Mouse (Mus musculus) ES-Bruce4 (cell line): ENCODE measurements around the gene Map3k15. TPM values are rescaled to one million over a fixed set of nuclear protein-coding genes. Genes with fewer than 3 reads are reported as not detected.

ENCODE experiments used
- H3K27ac ChIP-seq: 2 replicates; pipeline ENCODE4 v1.5.1; 2012; ENCODE audit warnings: low read length, inconsistent platforms; ENCODE audit not compliant: insufficient read depth
- H3K27me3 ChIP-seq: 2 replicates; pipeline ENCODE4 v1.6.1; 2012; ENCODE audit warnings: mild to moderate bottlenecking, low read length, inconsistent platforms; ENCODE audit not compliant: control insufficient read depth, poor library complexity, insufficient read depth, severe bottlenecking
- H3K36me3 ChIP-seq: 2 replicates; pipeline ENCODE4 v1.6.1; 2012; ENCODE audit warnings: inconsistent platforms, mild to moderate bottlenecking, low read length, moderate library complexity; ENCODE audit not compliant: control insufficient read depth, poor library complexity, insufficient read depth, severe bottlenecking
- H3K4me1 ChIP-seq: one replicate; pipeline ENCODE4 v1.8.1; 2011; ENCODE audit warnings: low read length; ENCODE audit not compliant: control insufficient read depth, insufficient read depth
- H3K4me3 ChIP-seq: 2 replicates; pipeline ENCODE4 v1.5.1; 2011; ENCODE audit warnings: low read depth, mild to moderate bottlenecking, low read length
- H3K9ac ChIP-seq: 2 replicates; pipeline ENCODE4 v1.6.1; 2012; ENCODE audit warnings: low read depth, mild to moderate bottlenecking, inconsistent platforms; ENCODE audit not compliant: poor library complexity, severe bottlenecking
- H3K9me3 ChIP-seq: replicated peaks from 2 replicates; pipeline ENCODE4 v1.6.1; 2012; ENCODE audit warnings: mild to moderate bottlenecking, low read length, inconsistent platforms; ENCODE audit not compliant: control insufficient read depth, poor library complexity, insufficient read depth, severe bottlenecking
- CTCF ChIP-seq: IDR thresholded peaks from one replicate; pipeline ENCODE4 v1.8.1; 2011; ENCODE audit warnings: low read depth, low read length
- EP300 ChIP-seq: IDR thresholded peaks from 2 replicates; pipeline ENCODE4 v1.6.1; 2011; ENCODE audit warnings: low read depth, low read length; ENCODE audit not compliant: insufficient read depth
- POLR2A ChIP-seq: IDR thresholded peaks from one replicate; pipeline ENCODE4 v1.8.1; 2011; ENCODE audit warnings: low read length; ENCODE audit not compliant: insufficient read depth
- polyA plus RNA-seq: library from polyadenylated mRNA; stranded (reverse); fragments of >200 nt; gene quantifications from 2 replicates; pipeline ENCODE4 v1.2.4, GENCODE M21; 2011; ENCODE audit warnings: low read depth; ENCODE audit not compliant: missing spikeins, insufficient read depth, insufficient read length

The Map3k15 gene
- polyA plus RNA-seq, 1 experiment, result 20.2 TPM

DNA sequence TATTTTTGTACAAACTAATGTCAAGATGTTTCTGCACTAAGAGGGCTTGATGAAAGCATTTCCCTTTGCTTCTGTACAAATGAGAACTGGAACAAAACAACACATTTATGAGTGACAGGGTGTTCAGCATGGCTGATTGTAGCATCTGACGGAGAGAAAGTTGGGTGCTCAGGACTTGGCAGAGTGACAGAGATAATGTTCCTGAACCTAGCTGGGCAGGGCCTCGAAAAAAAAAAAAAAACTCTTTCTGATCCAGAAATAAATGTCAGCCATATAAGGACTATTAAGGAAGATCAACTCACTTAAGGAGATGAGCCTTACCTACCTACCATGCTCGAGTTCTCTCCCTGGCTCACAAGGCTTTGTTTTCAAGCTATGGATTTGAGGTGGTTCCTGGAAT, 12.0 kb upstream of the Map3k15 start:
- Histone ChIP-seq H3K27me3 (no peaks in the 10 kb centered on the region; the same call in 1 of the 2 replicates), H3K9ac (no peak overlapping the region)
- no peak for TF ChIP-seq POLR2A
- no peak for TF ChIP-seq EP300
- TF ChIP-seq CTCF, result no peak

DNA sequence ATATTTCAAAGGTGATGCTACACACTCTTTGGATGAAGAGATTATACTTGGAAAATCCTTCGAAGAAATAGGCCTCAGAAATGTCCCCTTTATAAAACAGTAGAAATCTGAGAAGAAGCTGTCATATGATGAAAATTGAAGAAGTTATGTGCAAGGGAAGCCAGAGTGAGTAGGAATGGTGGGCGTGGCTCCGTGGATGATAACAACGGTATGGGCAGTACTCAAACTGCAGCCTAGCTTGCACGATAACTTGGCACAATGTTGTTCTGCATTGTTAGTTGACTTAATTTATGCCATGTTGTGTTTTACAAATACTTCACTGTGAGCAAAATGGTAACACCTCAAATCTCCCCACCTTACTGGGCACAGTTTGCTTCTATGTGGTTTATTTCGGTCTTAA, 7.6 kb downstream of the Map3k15 start:
- Histone ChIP-seq H3K36me3 (no peaks in the 10 kb centered on the region), H3K27ac (no peak overlapping the region), H3K27me3 (no peaks in the 10 kb centered on the region), H3K4me1 (no peaks in the 10 kb centered on the region), H3K4me3 (no peak overlapping the region), H3K9ac (no peak overlapping the region), H3K9me3 (no peaks in the 10 kb centered on the region)
- no peak for TF ChIP-seq POLR2A
- TF ChIP-seq EP300, result no peak
- no peak for TF ChIP-seq CTCF

More for the DNA sequence above, 12.0 kb upstream of the Map3k15 start:
- Histone ChIP-seq H3K36me3 (no peaks in the 10 kb centered on the region), H3K27ac (no peak overlapping the region), H3K9me3 (no peaks in the 10 kb centered on the region), H3K4me1 (no peaks in the 10 kb centered on the region), H3K4me3 (no peak overlapping the region)

- Histone ChIP-seq H3K9ac (no peak overlapping the region), H3K4me1 (no peaks in the 10 kb centered on the region), H3K27ac (no peak overlapping the region), H3K27me3 (no peaks in the 10 kb centered on the region), H3K4me3 (no peak overlapping the region), H3K36me3 (no peaks in the 10 kb centered on the region), H3K9me3 (no peaks in the 10 kb centered on the region)
- no peak for TF ChIP-seq EP300
- no peak for TF ChIP-seq CTCF
- TF ChIP-seq POLR2A, result no peak
Measured at GRCm38 (mm10) chrX:160053306-160053705, 65.1 kb downstream of the Map3k15 start.

DNA sequence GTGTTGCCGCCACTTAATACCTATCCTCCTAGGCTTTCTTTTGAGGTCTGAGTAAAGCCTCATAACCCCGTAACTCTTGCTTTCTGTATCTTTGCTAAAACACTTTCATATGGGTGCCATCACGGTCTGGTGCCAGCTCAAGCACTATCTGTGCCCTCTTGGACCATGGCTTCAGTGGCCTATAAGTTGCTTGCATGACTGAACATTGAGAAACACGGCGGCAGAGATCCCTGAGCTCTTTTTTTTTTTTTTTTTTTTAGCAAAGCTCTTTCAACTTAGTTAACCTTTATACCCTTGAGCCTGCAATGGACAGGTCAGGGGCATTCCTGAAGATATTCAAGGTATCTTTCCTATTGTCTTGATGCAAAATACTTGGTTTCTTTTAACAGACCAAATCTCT, 66.4 kb downstream of the Map3k15 start:
- H3K9ac ChIP-seq, result no peak overlapping the region
- H3K4me1 ChIP-seq, result no peaks in the 10 kb centered on the region
- TF ChIP-seq CTCF, result no peak
- no peak for TF ChIP-seq POLR2A
- no peak for TF ChIP-seq EP300
- H3K27ac ChIP-seq, result no peak overlapping the region
- H3K9me3 ChIP-seq, result no peaks in the 10 kb centered on the region
- no peaks in the 10 kb centered on the region for H3K27me3 ChIP-seq
- H3K36me3 ChIP-seq, result no peaks in the 10 kb centered on the region
- H3K4me3 ChIP-seq, result no peak overlapping the region

- no peaks in the 10 kb centered on the region for H3K27me3 ChIP-seq
- H3K9me3 ChIP-seq, result no peaks in the 10 kb centered on the region
- H3K36me3 ChIP-seq, result no peaks in the 10 kb centered on the region
- H3K4me3 ChIP-seq, result no peak overlapping the region
- H3K4me1 ChIP-seq, result no peaks in the 10 kb centered on the region
- H3K9ac ChIP-seq, result no peak overlapping the region
- TF ChIP-seq POLR2A, result no peak
- no peak for TF ChIP-seq EP300
- no peak for TF ChIP-seq CTCF
- no peak overlapping the region for H3K27ac ChIP-seq
Measured at GRCm38 (mm10) chrX:160091973-160092372, 103.7 kb downstream of the Map3k15 start.

- Histone ChIP-seq H3K9me3 (no peaks in the 10 kb centered on the region), H3K36me3 (no peaks in the 10 kb centered on the region), H3K4me1 (no peaks in the 10 kb centered on the region), H3K9ac (no peak overlapping the region), H3K27ac (no peak overlapping the region), H3K27me3 (no peaks in the 10 kb centered on the region), H3K4me3 (no peak overlapping the region)
- no peak for TF ChIP-seq EP300
- TF ChIP-seq CTCF, result no peak
- no peak for TF ChIP-seq POLR2A
Measured at GRCm38 (mm10) chrX:160107817-160108216, 119.6 kb downstream of the Map3k15 start.
